Mouse (Mus musculus) 3T3-L1 (cell line): ENCODE results near the gene Pqlc3.

Experiments used
- DNase-seq: peaks from one replicate; pipeline ENCODE4 v3.0.0-alpha.2; 2015; ENCODE audit warnings: low read depth, low spot score

Gene Pqlc3

DNA sequence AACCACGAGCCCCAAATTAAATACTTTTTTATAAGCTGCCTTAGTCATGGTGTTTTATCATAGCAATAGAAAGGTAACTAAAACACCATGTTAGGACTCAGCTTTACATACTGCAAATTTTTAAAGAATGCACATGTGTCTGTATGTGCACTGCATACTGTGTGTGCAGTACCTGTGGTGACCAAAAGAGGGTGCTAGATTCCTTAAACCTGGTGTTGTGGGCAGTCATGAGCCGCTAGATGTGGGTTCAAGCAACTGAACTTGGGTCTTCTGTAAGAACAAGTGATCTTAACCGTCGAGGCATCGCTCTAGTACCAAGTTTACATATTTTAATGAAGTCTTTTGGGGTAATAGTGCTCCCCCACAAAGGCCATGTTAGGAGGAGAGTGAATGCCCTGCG is 9.3 kb upstream of the Pqlc3 start:
- DNase-seq: no peak

DNA sequence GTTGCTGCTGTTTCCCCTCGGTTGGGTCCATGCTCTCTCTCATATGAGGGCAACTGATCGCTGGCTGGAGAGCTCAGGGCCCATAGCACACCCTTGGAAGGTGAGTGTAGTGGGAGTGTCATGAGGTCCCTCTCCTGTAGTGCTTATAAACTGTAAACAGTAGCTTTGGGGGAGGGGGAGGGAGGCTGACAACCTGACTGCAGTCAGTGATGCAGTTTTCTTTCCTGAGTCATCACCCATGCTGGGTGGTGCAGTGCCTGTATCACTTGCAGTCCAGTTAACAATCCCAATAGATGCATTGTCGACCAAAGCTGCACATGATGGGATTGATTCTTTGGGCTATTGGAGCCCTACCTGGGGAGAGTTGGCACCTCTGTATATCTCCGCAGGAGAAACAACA is 1.0 kb upstream of the Pqlc3 start:
- peak; percentile 62 for DNase-seq

DNA sequence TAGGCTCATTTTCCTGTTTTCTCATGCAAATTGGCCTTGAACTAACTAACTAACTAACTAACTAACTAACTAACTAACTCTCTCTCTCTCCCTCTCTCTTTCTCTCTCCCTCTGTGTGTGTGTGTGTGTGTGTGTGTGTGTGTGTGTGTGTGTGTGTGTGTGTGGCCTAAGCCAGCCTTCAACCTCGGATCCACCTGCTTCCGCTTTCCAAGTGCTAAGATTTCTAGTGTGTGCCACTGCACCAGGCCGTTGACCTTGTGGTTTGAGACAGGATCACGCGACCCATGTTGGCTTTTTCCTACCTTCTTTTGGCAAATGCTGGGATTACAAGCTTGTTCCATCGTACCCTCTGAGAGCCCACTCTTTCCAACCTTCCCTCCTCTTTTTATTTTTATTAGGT is 420 bp upstream of the Pqlc3 start:
- peak; percentile 40 for DNase-seq

DNA sequence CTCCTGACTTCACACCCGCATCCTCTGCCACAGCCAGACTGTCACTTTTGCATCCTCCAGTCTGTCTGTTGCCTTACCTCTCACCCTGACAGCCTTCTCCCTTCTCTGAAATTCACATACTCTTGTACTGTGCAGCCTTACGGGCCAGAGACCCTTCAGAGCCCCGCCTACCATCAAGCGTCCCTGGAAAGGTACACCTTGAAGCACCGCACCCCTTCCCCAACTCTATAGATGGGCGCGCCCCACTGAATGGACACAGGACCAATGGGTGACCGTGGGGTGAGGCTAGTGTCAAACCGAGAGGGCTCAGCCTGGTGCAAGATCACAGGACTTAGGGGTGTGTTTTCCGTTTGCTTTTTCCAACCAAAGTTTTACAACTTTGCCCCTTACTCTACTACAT is 1.1 kb downstream of the Pqlc3 start:
- DNase-seq: peak; percentile 32

DNA sequence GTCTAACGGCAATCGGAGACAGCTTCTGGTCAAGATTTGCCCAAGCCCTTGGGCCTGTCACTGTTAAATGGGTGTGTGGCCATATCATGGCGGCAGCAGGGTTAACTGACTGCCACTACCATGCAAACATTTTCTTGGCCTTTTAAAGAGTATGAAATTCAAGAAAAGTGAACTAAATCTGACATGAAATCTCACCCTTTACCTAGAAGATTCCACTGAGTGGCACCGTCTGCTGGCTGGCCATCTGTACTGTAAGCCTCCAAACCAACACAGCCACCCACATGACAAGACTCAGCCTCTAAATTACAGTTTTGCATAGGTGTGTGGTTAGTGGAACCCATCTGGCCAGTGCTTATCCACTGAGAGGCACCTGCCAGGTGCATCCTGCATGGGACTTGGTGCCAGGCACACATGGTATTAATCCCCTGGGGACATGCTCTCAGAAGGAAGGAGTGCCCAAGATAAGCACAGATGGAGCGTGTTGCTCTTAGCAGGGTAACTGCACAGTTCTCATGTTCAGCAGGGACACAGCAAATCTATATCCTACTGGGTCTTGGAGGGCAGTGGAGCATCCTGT is 3.2 kb downstream of the Pqlc3 start:
- DNase-seq: peak; percentile 22

DNA sequence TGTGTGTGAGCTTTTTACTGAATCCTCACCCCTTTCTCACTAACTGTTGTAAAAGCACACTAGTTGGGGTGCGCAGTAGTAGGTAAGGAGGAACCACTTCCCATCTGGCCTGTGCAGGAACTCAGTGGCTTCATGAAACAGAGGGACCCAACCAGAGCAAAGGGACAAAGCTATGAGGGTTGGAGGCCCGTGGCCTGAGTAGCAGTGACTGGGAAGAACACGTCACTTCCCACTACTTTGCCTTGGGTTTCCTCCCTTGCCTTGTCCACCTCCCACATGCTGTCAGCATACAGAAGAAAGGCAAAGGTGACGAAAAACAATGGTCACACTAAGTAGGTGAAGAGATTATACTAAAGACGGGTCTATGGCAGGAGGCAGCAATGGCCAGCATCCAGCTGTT is 3.9 kb downstream of the Pqlc3 start:
- DNase-seq: no peak

DNA sequence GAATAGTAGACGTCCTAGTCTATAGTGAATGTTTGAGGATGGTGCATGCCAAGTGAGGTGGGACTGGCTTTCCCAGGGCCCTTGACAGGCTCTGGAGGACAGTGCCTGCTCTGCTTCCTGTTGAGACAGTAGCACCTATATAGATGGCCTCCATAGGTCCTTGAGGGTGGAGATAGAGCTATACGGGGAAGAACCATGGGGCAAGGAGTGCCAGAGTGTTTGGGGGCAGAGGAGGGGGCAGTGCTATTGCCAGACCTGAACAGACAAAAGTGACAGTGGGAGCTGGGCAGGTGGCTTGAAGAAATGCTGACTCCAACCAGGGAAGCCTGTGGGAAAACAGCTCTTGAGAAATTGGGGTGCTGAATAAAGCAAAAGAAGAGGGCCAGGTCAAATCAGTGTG is 5.9 kb downstream of the Pqlc3 start:
- DNase-seq: no peak

DNA sequence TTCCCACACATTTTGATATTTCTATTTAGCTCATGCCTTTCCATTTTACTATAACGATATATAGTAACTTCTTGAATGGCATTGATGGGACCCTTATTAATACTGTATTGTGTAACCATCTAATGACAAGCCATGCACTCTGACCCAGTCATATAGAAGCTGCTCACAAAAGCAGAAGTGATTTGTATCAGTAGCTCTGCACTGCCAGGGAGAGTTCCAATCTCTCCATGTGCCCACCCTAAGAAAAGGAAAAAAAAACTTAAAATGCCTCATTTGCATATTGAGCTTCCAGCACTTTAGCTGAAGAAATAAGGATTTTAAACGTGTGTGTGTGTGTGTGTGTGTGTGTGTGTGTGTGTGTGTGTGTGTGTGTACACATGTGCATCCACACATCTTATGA is 7.9 kb downstream of the Pqlc3 start:
- DNase-seq: no peak

DNA sequence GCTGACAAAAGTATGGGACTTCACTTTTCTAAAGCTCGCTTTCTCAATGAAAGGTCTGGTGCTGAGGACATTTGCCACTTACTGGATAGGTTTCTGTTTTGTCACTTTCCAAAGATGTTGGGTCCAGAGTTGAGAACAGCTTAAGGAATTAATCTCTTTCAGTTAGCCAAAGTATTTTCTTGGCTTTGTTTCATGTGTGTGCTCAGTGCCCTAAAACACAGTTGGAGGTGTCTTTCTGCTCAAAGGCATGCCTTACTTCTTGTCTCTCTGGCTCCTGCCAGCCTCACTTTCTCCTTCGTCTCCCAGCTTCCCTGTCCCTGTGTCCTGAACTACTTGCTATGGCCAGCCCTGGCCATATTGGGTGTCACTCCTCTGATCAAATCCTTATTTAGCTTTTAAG is 8.8 kb downstream of the Pqlc3 start:
- no peak for DNase-seq

DNA sequence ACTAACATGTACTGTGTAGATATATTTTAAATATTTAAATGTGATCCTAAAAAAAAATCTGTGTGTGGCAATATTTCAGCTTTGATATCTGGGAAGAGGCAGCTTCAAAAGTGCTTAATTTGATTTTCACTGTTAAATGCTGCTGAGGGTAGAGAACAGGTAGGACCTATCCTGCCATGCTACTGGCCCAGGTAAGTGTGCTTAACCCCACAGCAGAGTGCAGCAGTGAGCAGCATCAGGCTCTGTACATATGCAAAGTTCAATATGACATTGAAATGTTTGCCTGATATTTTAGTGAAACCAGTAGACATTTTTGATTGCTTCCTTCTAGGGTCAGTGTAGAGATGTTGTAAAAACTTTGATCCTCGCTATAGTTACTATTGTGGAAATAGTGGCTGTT is 14.4 kb downstream of the Pqlc3 start:
- no peak for DNase-seq

DNA sequence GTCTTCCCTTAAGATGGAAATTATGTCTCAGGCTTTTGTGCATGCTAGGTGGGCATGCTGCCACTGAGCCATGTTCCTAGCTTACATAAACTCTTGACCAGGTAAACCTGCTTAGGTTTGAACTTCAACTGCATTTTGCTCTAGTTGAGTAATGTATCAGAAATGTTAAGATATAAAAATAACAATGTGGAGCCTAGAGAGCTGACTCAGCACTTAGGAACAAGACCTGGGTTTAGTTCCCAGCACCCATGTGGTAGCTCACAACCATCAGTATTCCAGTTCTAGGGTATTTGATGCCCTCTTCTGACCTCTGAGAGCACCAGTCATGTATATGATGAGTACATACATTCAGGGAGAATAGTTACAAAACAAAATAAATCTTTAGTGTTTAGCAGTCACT is 23.1 kb downstream of the Pqlc3 start:
- no peak for DNase-seq

DNA sequence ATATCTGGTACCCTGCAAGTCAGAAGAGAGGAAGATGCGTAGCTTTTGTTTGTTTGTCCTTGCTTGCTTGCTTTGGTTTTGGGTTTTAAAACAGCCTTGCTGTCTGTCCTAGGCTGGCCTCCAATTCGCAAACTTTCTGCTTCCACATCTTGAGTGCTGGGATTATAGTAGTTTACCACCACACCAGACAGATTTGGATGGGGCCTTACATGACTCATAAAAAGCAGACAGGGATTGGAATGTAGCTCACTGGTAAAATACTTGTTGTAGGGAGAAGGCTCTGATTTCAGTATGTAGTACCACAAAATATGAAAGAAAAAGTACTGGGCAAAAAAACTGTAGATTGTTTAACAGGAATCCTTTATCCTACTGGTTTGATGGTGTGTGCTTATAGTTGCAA is 33.4 kb downstream of the Pqlc3 start:
- peak; percentile 72 for DNase-seq

DNA sequence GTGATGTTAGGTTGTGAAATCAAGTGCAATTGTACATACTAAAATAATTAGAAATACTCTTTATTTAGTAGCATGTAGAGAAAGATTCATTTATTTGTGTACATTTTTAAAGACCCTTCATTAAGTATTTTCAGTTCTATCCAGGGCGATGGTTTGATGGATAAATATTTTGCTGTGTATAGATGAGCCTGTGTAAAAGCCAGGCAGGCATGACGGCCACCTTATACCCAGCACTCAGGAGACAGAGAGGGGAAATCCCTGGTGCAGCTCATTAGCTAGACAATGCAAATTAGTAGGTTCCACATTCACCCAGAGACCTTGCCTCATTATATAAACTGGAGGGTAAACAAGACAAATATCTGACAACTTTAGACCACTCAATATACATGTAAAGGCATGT is 36.9 kb downstream of the Pqlc3 start:
- no peak for DNase-seq

DNA sequence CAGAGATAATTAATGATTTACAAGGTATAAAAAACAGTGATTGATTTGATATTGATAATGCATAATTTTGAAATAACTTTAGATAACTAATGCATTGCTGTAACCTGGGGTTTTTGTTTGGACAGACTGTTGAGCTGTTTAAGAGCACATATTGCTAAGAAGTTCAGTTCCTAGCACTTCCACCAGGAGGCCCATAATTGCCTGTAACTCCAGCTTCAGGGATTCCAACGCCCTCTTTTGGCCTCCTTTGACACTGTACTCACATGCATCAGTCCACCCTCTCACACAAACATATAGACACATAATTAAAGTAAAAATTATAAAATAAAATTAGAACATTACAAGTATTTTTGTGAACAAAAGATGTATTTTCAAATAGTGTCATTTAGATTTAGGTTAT is 41.4 kb downstream of the Pqlc3 start:
- peak; percentile 72 for DNase-seq

DNA sequence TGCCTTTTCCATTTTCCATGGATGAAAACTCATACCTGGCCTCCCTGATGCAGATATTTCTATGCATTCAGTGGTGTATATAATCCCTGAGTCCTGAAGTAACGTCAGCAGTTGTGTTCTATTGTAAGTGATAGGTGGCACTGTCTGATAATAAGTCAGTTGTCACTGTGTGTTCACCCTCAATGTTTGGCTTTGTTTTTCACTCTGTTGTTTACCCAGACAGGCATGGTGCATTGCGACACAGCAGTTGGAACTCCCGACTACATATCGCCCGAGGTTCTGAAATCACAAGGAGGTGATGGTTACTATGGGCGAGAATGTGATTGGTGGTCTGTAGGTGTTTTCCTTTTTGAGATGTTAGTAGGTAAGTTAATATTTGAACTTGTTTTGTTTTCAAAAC is 52.0 kb downstream of the Pqlc3 start:
- DNase-seq: no peak

DNA sequence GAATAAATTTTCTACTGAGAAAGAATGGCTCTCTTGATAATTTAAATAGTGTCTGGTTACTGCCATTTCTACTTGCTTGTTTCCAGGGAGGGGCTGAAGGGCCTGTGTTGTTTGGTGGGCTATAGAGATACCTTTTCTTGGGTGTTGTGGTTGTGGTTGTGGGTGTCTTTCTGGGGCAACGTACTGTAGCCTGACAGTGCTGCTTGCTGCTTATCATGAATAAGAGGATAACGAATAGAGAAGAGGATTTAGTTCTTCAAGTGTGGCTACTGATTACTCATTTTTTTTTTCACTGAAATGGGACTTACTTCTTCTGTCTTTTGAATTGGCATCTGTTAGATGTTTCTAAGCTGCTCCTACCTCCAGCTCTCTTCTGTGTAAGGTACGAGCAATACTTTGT is 58.2 kb downstream of the Pqlc3 start:
- DNase-seq: no peak
